Mouse (Mus musculus) testis, adult 2 months (tissue): ENCODE data around the gene Olfr68. TPM values are rescaled to one million over a fixed set of nuclear protein-coding genes. Genes with fewer than 3 reads are reported as not detected.

ENCODE experiments used
- H3K27ac ChIP-seq: fragments of 200-500 bp; 2 replicates; pipeline ENCODE4 v1.5.1; 2012; ENCODE audit warnings: low read depth, low read length; ENCODE audit not compliant: control insufficient read depth, insufficient read depth
- H3K27me3 ChIP-seq: fragments of 200-500 bp; 2 replicates; pipeline ENCODE4 v1.6.1; 2012; ENCODE audit warnings: mild to moderate bottlenecking, low read length, moderate library complexity; ENCODE audit not compliant: control insufficient read depth, insufficient read depth
- H3K36me3 ChIP-seq: fragments of 200-500 bp; 2 replicates; pipeline ENCODE4 v1.6.1; 2012; ENCODE audit warnings: mild to moderate bottlenecking, low read length; ENCODE audit not compliant: control insufficient read depth, insufficient read depth
- H3K4me1 ChIP-seq: fragments of 200-500 bp; 2 replicates; pipeline ENCODE4 v1.6.1; 2012; ENCODE audit warnings: low read length; ENCODE audit not compliant: control insufficient read depth, insufficient read depth
- H3K4me3 ChIP-seq: fragments of 200-500 bp; 2 replicates; pipeline ENCODE4 v1.5.1; 2012; ENCODE audit warnings: low read depth, mild to moderate bottlenecking, low read length, moderate library complexity, mixed read lengths; ENCODE audit not compliant: control insufficient read depth
- CTCF ChIP-seq: fragments of 200-500 bp; IDR thresholded peaks from 2 replicates; pipeline ENCODE4 v1.5.1; 2012; ENCODE audit warnings: low read depth, mild to moderate bottlenecking, inconsistent platforms, low read length, moderate library complexity; ENCODE audit not compliant: control insufficient read depth, insufficient read depth, insufficient replicate concordance
- POLR2A ChIP-seq: fragments of 200-500 bp; IDR thresholded peaks from 2 replicates; pipeline ENCODE4 v1.6.1; 2012; ENCODE audit warnings: low read depth, mild to moderate bottlenecking, inconsistent platforms, low read length, moderate library complexity; ENCODE audit not compliant: control insufficient read depth
- polyA plus RNA-seq: library from polyadenylated mRNA; depleted of rRNA; stranded (reverse); fragments of >200 nt; gene quantifications from 2 replicates; pipeline ENCODE4 v1.2.3, GENCODE M21; 2012; rRNA removed

Gene Olfr68
- polyA plus RNA-seq, 1 experiment = not detected

DNA sequence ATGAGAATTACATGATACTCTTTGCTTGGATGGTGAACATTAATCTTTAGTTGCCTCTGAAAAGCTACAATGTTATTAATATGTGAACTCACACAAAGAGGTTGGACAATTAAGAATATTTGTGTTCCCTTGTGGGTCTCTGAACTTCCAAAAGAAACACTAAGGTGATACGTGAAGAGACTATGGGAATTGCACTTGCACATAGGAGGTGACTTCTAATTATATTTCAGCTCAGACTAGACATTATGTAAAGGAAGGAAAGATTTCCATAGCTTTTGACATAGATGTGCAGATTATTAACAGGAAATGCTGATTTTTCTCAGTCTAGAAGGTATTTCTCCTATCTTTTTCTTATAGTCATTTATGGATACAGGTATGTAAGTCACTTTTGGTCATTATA is 49.4 kb downstream of the Olfr68 start, which contains the start of gene Olfr628:
Gene Olfr628, plus strand, starts transcription at position 301 of the 400 bp plus-strand sequence.
- no peaks in the 10 kb centered on the region for H3K4me1 ChIP-seq
- H3K4me3 ChIP-seq = no peak within 1 kb of the TSS
- H3K27me3 ChIP-seq = no peaks in the 10 kb centered on the region
- TF ChIP-seq CTCF (no peak), POLR2A (no peak)
- no peaks in the 10 kb centered on the region for H3K36me3 ChIP-seq
- H3K27ac ChIP-seq = no peak within 1 kb of the TSS

Other genes with a start within 250 kb of the Olfr68 start
- not detected in 2 replicates for gene Olfr612, start 237.0 kb downstream of the Olfr68 start, polyA plus RNA-seq
- gene Olfr613, start 231.6 kb downstream of the Olfr68 start, polyA plus RNA-seq = not detected in 2 replicates
- gene Olfr615, start 223.6 kb downstream of the Olfr68 start, polyA plus RNA-seq = not detected in 2 replicates
- gene Olfr616, start 210.6 kb downstream of the Olfr68 start, polyA plus RNA-seq = 0.22 and 0.25 TPM in 2 replicates
- not detected in 2 replicates for gene Olfr617, start 206.6 kb downstream of the Olfr68 start, polyA plus RNA-seq
- gene Olfr618, start 189.6 kb downstream of the Olfr68 start, polyA plus RNA-seq = not detected in 2 replicates
- not detected in 2 replicates for gene Olfr619, start 179.1 kb downstream of the Olfr68 start, polyA plus RNA-seq
- not detected in 2 replicates for gene Olfr620, start 167.2 kb downstream of the Olfr68 start, polyA plus RNA-seq
- gene Olfr622, start 137.0 kb downstream of the Olfr68 start, polyA plus RNA-seq = not detected in 2 replicates
- gene Olfr623, start 116.0 kb downstream of the Olfr68 start, polyA plus RNA-seq = not detected in 2 replicates
- gene Olfr624, start 108.5 kb downstream of the Olfr68 start, polyA plus RNA-seq = 0.02 TPM in 1 of 2 replicates, not detected in the other
- gene Olfr625-ps1, start 97.0 kb downstream of the Olfr68 start, polyA plus RNA-seq = not detected in 2 replicates
- not detected in 2 replicates for gene Olfr243, start 65.0 kb downstream of the Olfr68 start, polyA plus RNA-seq
- gene Olfr628, start 49.3 kb downstream of the Olfr68 start, polyA plus RNA-seq = not detected in 2 replicates
- not detected in 2 replicates for gene Olfr629, start 34.8 kb downstream of the Olfr68 start, polyA plus RNA-seq
- gene Olfr630, start 22.4 kb downstream of the Olfr68 start, polyA plus RNA-seq = not detected in 2 replicates
- not detected in 2 replicates for gene Olfr69, start 8.1 kb downstream of the Olfr68 start, polyA plus RNA-seq
- not detected in 2 replicates for gene Olfr67, start 12.1 kb upstream of the Olfr68 start, polyA plus RNA-seq
- 8.1 and 11.1 TPM in 2 replicates for gene Hbb-bt, start 34.3 kb upstream of the Olfr68 start, polyA plus RNA-seq
- 78.9 and 88.8 TPM in 2 replicates for gene Hbb-bs, start 48.4 kb upstream of the Olfr68 start, polyA plus RNA-seq
- gene Hbb-bh2, start 60.8 kb upstream of the Olfr68 start, polyA plus RNA-seq = not detected in 2 replicates
- gene Hbb-bh1, start 63.5 kb upstream of the Olfr68 start, polyA plus RNA-seq = not detected in 2 replicates
- 0.19 and 0.26 TPM in 2 replicates for gene Hbb-y, start 73.5 kb upstream of the Olfr68 start, polyA plus RNA-seq
- gene Olfr66, start 106.6 kb upstream of the Olfr68 start, polyA plus RNA-seq = not detected in 2 replicates
- gene Olfr64, start 114.8 kb upstream of the Olfr68 start, polyA plus RNA-seq = not detected in 2 replicates
- gene Olfr65, start 123.8 kb upstream of the Olfr68 start, polyA plus RNA-seq = not detected in 2 replicates
- gene Olfr631, start 149.1 kb upstream of the Olfr68 start, polyA plus RNA-seq = not detected in 2 replicates
- not detected in 2 replicates for gene Olfr632, start 154.6 kb upstream of the Olfr68 start, polyA plus RNA-seq
- gene Olfr633, start 164.7 kb upstream of the Olfr68 start, polyA plus RNA-seq = not detected in 2 replicates
- gene Olfr635, start 191.5 kb upstream of the Olfr68 start, polyA plus RNA-seq = not detected in 2 replicates
- not detected in 2 replicates for gene Olfr638, start 219.0 kb upstream of the Olfr68 start, polyA plus RNA-seq
- not detected in 2 replicates for gene Olfr639, start 237.6 kb upstream of the Olfr68 start, polyA plus RNA-seq
- 0.07 TPM in 1 of 2 replicates, not detected in the other for gene Olfr640, start 245.9 kb upstream of the Olfr68 start, polyA plus RNA-seq